ENCODE assay signal across 14 mouse cellular contexts in genomic region chr10:120938904-120939208, GRCm38 (mm10). TPM values are rescaled to one million over a fixed set of nuclear protein-coding genes. Genes with fewer than 3 reads are reported as not detected.
"Had no signal": no experiment of that assay in that cellular context is flagged by ENCODE, and none has a peak within 500 bp of the region (broad histone marks: within the 10 kb centered on the region; RNA-seq: fewer than 3 reads in every experiment).

No protein-coding gene starts in this region.

- H3K27ac ChIP-seq: embryonic facial prominence, embryonic 10.5 days; embryonic facial prominence, embryonic 12.5 days; embryonic facial prominence, embryonic 13.5 days; embryonic facial prominence, embryonic 15.5 days; forebrain, embryonic 10.5 days; forebrain, embryonic 12.5 days; forebrain, embryonic 13.5 days; forebrain, embryonic 15.5 days; gastrocnemius, adult 2 months; heart, adult 2 months had no signal

- H3K27me3 ChIP-seq: embryonic facial prominence, embryonic 12.5 days; embryonic facial prominence, embryonic 13.5 days; embryonic facial prominence, embryonic 15.5 days; forebrain, embryonic 12.5 days; forebrain, embryonic 13.5 days; forebrain, embryonic 15.5 days had no signal

- H3K4me3 ChIP-seq: embryonic facial prominence, embryonic 10.5 days; embryonic facial prominence, embryonic 12.5 days; embryonic facial prominence, embryonic 13.5 days; embryonic facial prominence, embryonic 15.5 days; erythroblast, embryonic 14.5 days; forebrain, embryonic 10.5 days; forebrain, embryonic 12.5 days; forebrain, embryonic 13.5 days; forebrain, embryonic 15.5 days; gastrocnemius, adult 2 months; heart, adult 2 months had no signal

- H3K9me3 ChIP-seq: embryonic facial prominence, embryonic 10.5 days; embryonic facial prominence, embryonic 12.5 days; embryonic facial prominence, embryonic 13.5 days; embryonic facial prominence, embryonic 15.5 days; forebrain, embryonic 10.5 days; forebrain, embryonic 12.5 days; forebrain, embryonic 13.5 days; forebrain, embryonic 15.5 days had no signal

- ATAC-seq: forebrain, embryonic 15.5 days had no signal

- H3K9ac ChIP-seq: embryonic facial prominence, embryonic 12.5 days; embryonic facial prominence, embryonic 13.5 days; embryonic facial prominence, embryonic 15.5 days; forebrain, embryonic 12.5 days; forebrain, embryonic 13.5 days; forebrain, embryonic 15.5 days; forebrain, postnatal 0 days had no signal

- H3K4me1 ChIP-seq: embryonic facial prominence, embryonic 10.5 days; embryonic facial prominence, embryonic 12.5 days; embryonic facial prominence, embryonic 13.5 days; embryonic facial prominence, embryonic 15.5 days; forebrain, embryonic 10.5 days; forebrain, embryonic 12.5 days; forebrain, embryonic 13.5 days; forebrain, embryonic 15.5 days had no signal

- H3K36me3 ChIP-seq: embryonic facial prominence, embryonic 12.5 days; embryonic facial prominence, embryonic 15.5 days; forebrain, embryonic 10.5 days; forebrain, embryonic 12.5 days; forebrain, embryonic 15.5 days had no signal

- DNase-seq: gastrocnemius, postnatal 25 days; gastrocnemius, postnatal 36 days had no signal

RNA-seq across cellular contexts. Expression of gene Msrb3, which starts 40.0 kb away (rescaled TPM):
- polyA plus RNA-seq: erythroblast, embryonic 14.5 days had no signal
